ENCODE assay signal across 8 mouse cellular contexts in genomic region chr14:55824481-55825215, GRCm38 (mm10). TPM values are rescaled to one million over a fixed set of nuclear protein-coding genes. Genes with fewer than 3 reads are reported as not detected.
DNase-seq lines count a peak whose midpoint lies in the region; ATAC-seq lines count a peak whose summit lies in the region.

No protein-coding gene starts in this region.

- whole genome bisulfite sequencing in kidney, embryonic 15.5 days = 1% methylated on average over 32 of the region's 32 CpGs

- peaks cover 67% of the 10 kb centered on the region for H3K4me1 ChIP-seq in kidney, embryonic 15.5 days

- H3K9me3 ChIP-seq in kidney, embryonic 15.5 days (replicated peaks) = no peaks in the 10 kb centered on the region; the same call in 1 of the 2 replicates

- H3K27me3 ChIP-seq in kidney, embryonic 15.5 days = 0 out of 2 replicates have a peak, but pooled peaks cover 6% of the 10 kb centered on the region

- H3K4me2 ChIP-seq in kidney, embryonic 15.5 days = peak overlapping the region; percentile 90

- peak overlapping the region; percentile 98 for H3K27ac ChIP-seq in kidney, embryonic 15.5 days

- peak; percentile 20 to 55 for DNase-seq in cerebellum, postnatal 14 days
- no peak for DNase-seq in cerebellum, adult 11 months
- DNase-seq in embryo, embryonic 10.5 days (ENCODE audit: low spot score) = peak; percentile 79
- peak; percentile 63 to 68 for DNase-seq in heart, adult 18-20 months
- peak; percentile 57 for DNase-seq in lung, postnatal 14 days
- DNase-seq in testis, postnatal 10 days (ENCODE audit: low spot score) = peak; percentile 73
- no peak for DNase-seq in cerebellum, adult 8-10 months

- H3K9ac ChIP-seq in kidney, embryonic 15.5 days = peak overlapping the region; percentile 83

- no peak for ATAC-seq in kidney, embryonic 15.5 days (replicated peaks; ENCODE audit: low FRiP score)

- peak overlapping the region; percentile 71 for H3K4me3 ChIP-seq in kidney, embryonic 15.5 days (replicated peaks)

- H3K36me3 ChIP-seq in kidney, embryonic 15.5 days = peaks cover 10% of the 10 kb centered on the region

RNA-seq across cellular contexts. Expression of gene Nfatc4, which starts 1.7 kb away (rescaled TPM):
- total RNA-seq in heart, adult 18-20 months (2021) = 1 to 10 TPM; 2.5 to 4.0 TPM
- 32.2 and 39.9 TPM in 2 replicates for polyA plus RNA-seq in kidney, embryonic 15.5 days (2015; fragmentation: Nextera tagmentation; extraction: Ambion mirVana)

RNA-seq across cellular contexts. Expression of gene Nynrin, which starts 29.2 kb away (rescaled TPM):
- 1 to 10 TPM; 7.2 to 7.4 TPM for total RNA-seq in heart, adult 18-20 months (2021)
- 20.7 and 22.4 TPM in 2 replicates for polyA plus RNA-seq in kidney, embryonic 15.5 days (2015; fragmentation: Nextera tagmentation; extraction: Ambion mirVana)

RNA-seq across cellular contexts. Expression of gene Ripk3, which starts 36.0 kb away (rescaled TPM):
- 1 to 10 TPM; 1.6 to 2.9 TPM for total RNA-seq in heart, adult 18-20 months (2021)
- polyA plus RNA-seq in kidney, embryonic 15.5 days (2015; fragmentation: Nextera tagmentation; extraction: Ambion mirVana) = 38.1 and 40.4 TPM in 2 replicates

RNA-seq across cellular contexts. Expression of gene Adcy4, which starts 40.8 kb away (rescaled TPM):
- total RNA-seq in heart, adult 18-20 months (2021) = 10 to 100 TPM; 15.7 to 17.3 TPM
- polyA plus RNA-seq in kidney, embryonic 15.5 days (2015; fragmentation: Nextera tagmentation; extraction: Ambion mirVana) = 13.9 and 15.8 TPM in 2 replicates

RNA-seq across cellular contexts. Expression of gene Ltb4r1, which starts 58.9 kb away (rescaled TPM):
- total RNA-seq in heart, adult 18-20 months (2021) = under 1 TPM; 0.25 to 0.41 TPM
- 0.69 and 0.73 TPM in 2 replicates for polyA plus RNA-seq in kidney, embryonic 15.5 days (2015; fragmentation: Nextera tagmentation; extraction: Ambion mirVana)

Comparison
In these comparisons a context has a peak if more than half of its experiments do, and no peak if none do; other contexts are left out.
1. DNase-seq: peak in cerebellum, postnatal 14 days (2 of 2), embryo, embryonic 10.5 days (single experiment), heart, adult 18-20 months (2 of 2), lung, postnatal 14 days (single experiment) and testis, postnatal 10 days (single experiment); none in cerebellum, adult 11 months (single experiment) and cerebellum, adult 8-10 months (single experiment).